Mouse (Mus musculus): Measurements from ENCODE around the gene Gm853.

Gene Gm853

GRCm38 (mm10) chr4:130222179-130222578, at the start of gene Gm853:
Gene Gm853 (minus strand): TSS chr4:130222401.
- whole genome bisulfite sequencing, result 64% methylated on average over 4 of the region's 4 CpGs

- WGBS, result 55% methylated on average over 6 of the region's 6 CpGs
Measured at GRCm38 (mm10) chr4:130270611-130271347, 48.6 kb upstream of the Gm853 start.

- WGBS, result 49% methylated on average over 8 of the region's 8 CpGs
Measured at GRCm38 (mm10) chr4:130270089-130270488, 47.9 kb upstream of the Gm853 start.

- WGBS, result 90% methylated on average over 10 of the region's 10 CpGs
Measured at GRCm38 (mm10) chr4:130268736-130269135, 46.5 kb upstream of the Gm853 start.

DNA sequence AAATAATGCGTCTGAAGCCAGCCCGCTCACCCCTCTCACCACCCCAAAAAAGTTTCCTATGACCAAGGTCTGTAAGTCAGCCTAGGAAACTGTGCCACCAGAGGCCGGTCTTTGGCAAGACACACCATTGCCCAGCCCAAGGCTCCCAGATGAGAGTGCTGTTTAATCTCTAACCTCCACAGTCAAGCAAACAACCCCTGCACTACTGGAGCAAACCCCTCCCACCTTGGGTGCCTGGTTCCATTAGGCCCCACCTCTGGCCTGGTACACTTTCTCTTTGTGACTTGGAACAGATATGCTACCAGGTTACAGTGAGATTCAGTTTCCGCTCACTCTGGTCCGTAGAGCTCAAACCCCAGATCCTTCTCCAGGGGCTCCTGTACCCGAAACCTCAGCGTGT, 44.9 kb upstream of the Gm853 start:
- WGBS, result 94% methylated on average over 7 of the region's 7 CpGs

DNA sequence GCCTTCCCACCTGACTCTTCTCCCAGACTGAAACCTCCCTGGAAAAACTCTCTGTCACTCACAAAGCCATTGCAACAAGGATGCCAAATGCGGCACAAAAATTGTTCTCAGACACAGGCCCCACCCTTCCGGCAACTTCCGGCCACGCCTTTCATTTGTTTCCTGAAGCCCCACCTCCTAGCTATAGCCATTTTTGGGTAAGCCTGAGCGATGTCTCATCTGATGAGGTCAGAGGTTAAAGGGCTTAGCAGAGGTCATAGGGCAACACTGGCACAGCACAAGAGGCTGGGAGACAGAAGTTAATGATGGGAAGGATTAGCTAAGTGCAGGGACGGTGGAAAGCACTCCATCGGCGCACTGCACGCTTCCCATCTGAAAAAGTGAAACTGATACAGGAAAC, 44.4 kb upstream of the Gm853 start:
- 69% methylated on average over 9 of the region's 9 CpGs for WGBS

GRCm38 (mm10) chr4:130264698-130265349, 42.6 kb upstream of the Gm853 start:
- 27% methylated on average over 24 of the region's 24 CpGs for WGBS

DNA sequence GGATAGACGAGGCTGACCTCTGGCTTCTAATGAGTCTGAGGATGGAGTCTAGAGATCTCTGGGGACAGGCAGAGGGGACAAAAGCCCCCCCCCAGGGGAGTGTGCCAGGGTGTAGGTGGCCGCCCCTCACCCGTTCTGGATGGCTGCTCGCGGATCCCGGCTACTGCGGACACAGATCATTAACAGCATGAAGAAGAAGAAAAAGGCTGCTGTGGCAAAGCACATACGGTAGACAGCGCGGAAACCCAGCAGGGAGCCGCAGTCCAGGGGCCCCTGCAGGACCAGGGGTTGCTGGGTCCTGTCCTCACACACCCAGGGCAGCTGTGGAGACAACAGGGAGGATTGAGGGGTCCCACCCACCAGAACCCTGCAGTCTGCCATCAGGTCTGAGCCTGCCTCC, 41.9 kb upstream of the Gm853 start:
- 40% methylated on average over 11 of the region's 11 CpGs for WGBS

- 52% methylated on average over 5 of the region's 5 CpGs for WGBS
Measured at GRCm38 (mm10) chr4:130260406-130260805, 38.2 kb upstream of the Gm853 start.

GRCm38 (mm10) chr4:130252441-130253157, 30.4 kb upstream of the Gm853 start:
- 78% methylated on average over 8 of the region's 8 CpGs for WGBS

DNA sequence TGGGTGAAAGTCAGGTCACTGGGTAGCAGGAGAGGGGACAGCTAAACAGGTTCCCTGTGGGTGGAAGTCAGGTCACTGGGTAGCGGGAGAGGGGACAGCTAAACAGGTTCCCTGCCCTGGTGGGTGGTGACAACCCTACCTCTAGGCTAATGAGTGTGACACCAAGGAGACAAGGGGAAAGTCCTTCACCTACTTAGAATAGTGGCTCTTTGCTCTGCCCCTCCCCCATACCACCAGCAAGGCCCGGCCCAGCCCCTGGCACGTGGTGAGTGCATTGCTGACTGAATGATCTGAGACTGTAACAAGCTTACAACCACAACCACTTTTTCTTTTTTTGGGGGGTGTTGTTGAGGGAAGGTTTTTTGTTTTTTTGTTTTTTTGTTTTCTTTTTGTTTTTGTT, 29.6 kb upstream of the Gm853 start:
- 60% methylated on average over 3 of the region's 3 CpGs for WGBS

DNA sequence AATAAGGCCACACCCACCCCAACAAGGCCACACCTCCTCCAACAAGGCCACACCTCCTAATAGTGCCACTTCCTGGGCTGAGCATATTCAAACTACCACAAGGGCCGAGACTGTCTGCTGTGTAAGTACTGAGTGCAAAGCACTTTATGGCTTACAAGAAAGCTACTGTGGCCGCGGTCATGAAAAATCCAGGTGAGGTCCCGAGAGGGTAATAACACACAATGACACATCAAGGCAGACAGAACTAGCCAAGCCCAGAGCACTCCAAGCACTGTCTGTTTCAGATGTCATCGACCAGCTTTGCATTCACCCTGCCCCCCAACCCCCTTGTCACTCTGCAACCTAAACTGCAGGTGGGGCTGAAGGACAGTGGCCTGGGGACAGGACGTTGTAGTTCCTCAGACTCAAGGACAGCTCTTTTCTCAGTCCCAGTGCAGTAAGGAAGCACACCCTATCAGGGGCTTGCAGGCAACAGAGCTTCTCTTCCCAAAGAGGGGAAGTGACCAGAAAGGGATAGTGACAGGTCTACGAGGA, 29.0 kb upstream of the Gm853 start:
- WGBS, result 61% methylated on average over 7 of the region's 7 CpGs

DNA sequence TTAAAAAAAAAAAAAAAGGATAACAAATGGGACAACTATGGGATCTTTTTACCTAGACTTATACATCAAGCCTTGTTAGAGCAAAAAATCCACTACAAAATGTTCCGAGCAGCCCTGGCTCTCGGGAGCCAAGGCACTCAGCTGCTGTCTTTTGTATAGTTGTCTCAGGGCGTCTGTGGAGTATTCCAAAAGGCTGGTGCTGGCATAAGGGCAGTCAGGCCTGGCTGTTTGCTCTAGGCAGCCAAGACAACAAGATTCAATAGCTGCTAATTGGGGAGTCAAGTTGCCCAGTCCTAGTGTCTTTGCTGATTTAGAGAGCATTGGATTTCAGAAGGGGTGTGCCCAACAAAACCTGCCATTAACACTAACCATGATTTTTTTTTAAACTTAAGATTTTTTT, 26.4 kb upstream of the Gm853 start:
- 64% methylated on average over 3 of the region's 3 CpGs for WGBS

DNA sequence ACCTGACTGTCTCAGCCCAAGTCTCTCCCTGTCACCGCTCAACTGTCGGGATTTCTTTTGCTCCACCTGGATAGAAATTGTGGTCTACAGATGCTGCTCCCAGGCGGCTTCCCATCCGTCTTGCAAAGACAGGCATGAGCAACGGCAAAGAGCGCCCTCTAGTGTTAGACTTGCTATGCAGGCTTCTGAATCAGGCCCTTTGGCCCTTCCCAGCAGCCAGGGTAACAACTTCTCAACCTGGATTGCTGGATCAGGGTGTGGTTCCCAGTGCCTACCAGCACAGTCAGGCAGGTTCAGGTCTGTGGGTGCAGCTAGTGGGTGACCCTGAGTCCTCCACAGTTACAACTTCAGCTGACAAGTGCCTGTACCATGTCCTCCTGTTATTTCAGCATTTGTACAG, 23.9 kb upstream of the Gm853 start:
- 2% methylated on average over 6 of the region's 6 CpGs for WGBS

DNA sequence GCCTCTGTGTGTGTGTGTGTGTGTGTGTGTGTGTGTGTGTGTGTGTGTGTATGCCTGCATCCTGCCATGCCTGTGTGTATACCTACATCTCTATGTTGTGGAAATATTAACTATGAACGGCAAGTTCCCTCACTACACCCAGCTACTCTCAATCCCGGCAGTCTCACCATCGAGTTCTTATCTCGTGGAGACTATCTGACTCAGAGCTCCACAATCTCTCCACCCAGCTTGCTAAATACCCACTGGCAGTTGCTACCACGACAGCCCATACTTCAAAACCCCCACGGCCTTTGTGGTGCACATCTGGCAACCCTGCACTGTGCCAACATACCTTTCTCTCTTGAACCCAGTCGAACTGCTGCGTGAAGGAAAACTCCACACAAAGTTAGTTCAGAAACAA, 22.5 kb upstream of the Gm853 start:
- WGBS, result 85% methylated on average over 8 of the region's 8 CpGs

DNA sequence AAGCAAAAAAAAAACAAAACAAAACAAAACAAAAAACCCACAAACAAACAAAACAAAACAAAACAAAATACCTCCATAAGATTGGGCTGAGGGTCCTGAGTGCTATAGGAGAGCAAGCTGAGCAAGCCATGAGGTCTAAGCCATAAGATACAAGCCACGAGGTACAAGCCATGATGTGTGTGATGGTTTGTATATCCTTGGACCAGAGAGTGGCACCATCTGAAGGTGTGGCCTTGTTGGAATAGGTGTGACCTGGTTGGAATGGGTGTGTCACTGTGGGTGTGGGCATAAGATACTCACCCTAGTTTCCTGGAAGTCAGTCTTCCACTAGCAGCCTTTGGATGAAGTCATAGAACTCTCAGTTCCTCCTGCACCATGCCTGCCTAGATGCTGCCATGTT, 21.4 kb upstream of the Gm853 start:
- WGBS, result 81% methylated on average over 1 of the region's 1 CpGs

- 84% methylated on average over 5 of the region's 5 CpGs for WGBS
Measured at GRCm38 (mm10) chr4:130242956-130243355, 20.8 kb upstream of the Gm853 start.

DNA sequence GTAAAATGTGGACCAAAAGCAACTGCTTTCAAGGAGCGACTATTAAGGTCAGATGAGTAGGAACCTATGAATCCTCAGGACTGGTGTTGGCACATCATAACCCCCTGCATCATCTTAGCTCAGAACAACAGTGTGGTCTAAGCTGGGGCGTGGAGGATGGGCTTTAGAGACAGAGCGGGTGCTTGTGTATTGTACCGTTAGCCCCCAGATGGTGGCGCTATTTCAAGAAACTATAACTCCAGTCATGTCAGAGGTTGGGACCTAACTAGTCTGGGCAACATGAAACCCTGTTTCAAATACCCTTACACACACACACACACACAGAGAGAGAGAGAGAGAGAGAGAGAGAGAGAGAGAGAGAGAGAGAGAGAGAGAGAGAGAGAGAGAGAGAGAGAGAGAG, 18.5 kb upstream of the Gm853 start:
- WGBS, result 45% methylated on average over 5 of the region's 5 CpGs

GRCm38 (mm10) chr4:130237607-130238006, 15.4 kb upstream of the Gm853 start:
- 84% methylated on average over 4 of the region's 4 CpGs for WGBS

- WGBS, result 88% methylated on average over 8 of the region's 8 CpGs
Measured at GRCm38 (mm10) chr4:130236361-130236760, 14.2 kb upstream of the Gm853 start.

DNA sequence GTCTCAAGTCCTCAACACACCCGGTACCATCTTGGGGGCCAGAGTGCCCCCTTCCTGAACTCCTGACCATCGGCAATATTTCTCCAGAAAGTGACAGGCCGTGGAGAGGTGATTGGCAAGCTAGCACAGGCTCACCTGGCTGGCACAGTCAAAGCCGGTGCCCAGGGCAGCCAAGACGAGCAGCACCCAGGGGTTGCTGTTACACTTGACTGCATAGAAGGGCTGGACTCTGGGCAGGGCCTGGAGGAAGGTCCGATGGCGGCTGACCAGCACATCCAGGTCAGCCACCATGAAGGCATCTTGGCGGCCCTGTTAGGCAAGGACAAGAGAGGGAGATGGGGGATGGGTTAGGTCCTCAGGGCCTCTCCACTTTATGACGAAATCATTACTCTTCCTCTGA, 2.0 kb downstream of the Gm853 start:
- WGBS, result 82% methylated on average over 9 of the region's 9 CpGs

GRCm38 (mm10) chr4:130215392-130215791, 6.8 kb downstream of the Gm853 start:
- 89% methylated on average over 8 of the region's 8 CpGs for WGBS

GRCm38 (mm10) chr4:130213857-130214256, 8.3 kb downstream of the Gm853 start:
- 74% methylated on average over 10 of the region's 10 CpGs for WGBS
